Mouse (Mus musculus) heart, adult 2 months (tissue): ENCODE data around the gene Ttll7. TPM values are rescaled to one million over a fixed set of nuclear protein-coding genes. Genes with fewer than 3 reads are reported as not detected.

Experiments used
- DNase-seq, 2 experiments: peaks; one replicate each; pipeline ENCODE4 v3.0.0; 2021
- H3K27ac ChIP-seq: fragments of 200-600 bp; 2 replicates; pipeline ENCODE4 v1.8.1; 2022
- H3K27me3 ChIP-seq: fragments of 200-500 bp; 2 replicates; pipeline ENCODE4 v1.6.1; 2012; ENCODE audit warnings: mild to moderate bottlenecking, low read length, inconsistent platforms, mixed read lengths; ENCODE audit not compliant: control insufficient read depth, insufficient read depth
- H3K36me3 ChIP-seq: fragments of 200-500 bp; 2 replicates; pipeline ENCODE4 v1.6.1; 2012; ENCODE audit warnings: low read length, inconsistent platforms; ENCODE audit not compliant: control insufficient read depth, insufficient read depth
- H3K4me1 ChIP-seq: fragments of 200-500 bp; 2 replicates; pipeline ENCODE4 v1.6.1; 2011; ENCODE audit warnings: low read length; ENCODE audit not compliant: control insufficient read depth, insufficient read depth
- H3K4me3 ChIP-seq: fragments of 200-600 bp; 2 replicates; pipeline ENCODE4 v1.8.1; 2022
- H3K79me2 ChIP-seq: fragments of 200-500 bp; replicated peaks from 2 replicates; pipeline ENCODE4 v1.6.1; 2012; ENCODE audit warnings: mild to moderate bottlenecking, inconsistent platforms, low read length, moderate library complexity, mixed read lengths; ENCODE audit not compliant: control insufficient read depth, insufficient read depth
- H3K9ac ChIP-seq: fragments of 200-500 bp; 2 replicates; pipeline ENCODE4 v1.6.1; 2012; ENCODE audit warnings: low read depth, mild to moderate bottlenecking, control low read depth, inconsistent platforms, low read length, mixed read lengths
- CTCF ChIP-seq: fragments of 200-600 bp; IDR thresholded peaks from 2 replicates; pipeline ENCODE4 v1.8.1; 2022; ENCODE audit warnings: antibody characterized with exemption, mild to moderate bottlenecking, moderate library complexity
- EP300 ChIP-seq: fragments of 200-500 bp; IDR thresholded peaks from 2 replicates; pipeline ENCODE4 v1.6.1; 2011; ENCODE audit warnings: low read depth, low read length, control low read depth; ENCODE audit not compliant: insufficient read depth
- POLR2A ChIP-seq: fragments of 200-500 bp; IDR thresholded peaks from 2 replicates; pipeline ENCODE4 v1.6.1; 2011; ENCODE audit warnings: mild to moderate bottlenecking, low read depth, low read length, control low read depth; ENCODE audit not compliant: insufficient read depth
- WGBS: fragments of 180-500 bp; shearing (Covaris S2); methylation state at CpG from one replicate; pipeline ENCODE4 v1.1.7; 2018; 5-methylcytosine and 5-hydroxymethylcytosine counted together
- intact Hi-C: fragments of 180-260 bp; cut with DNase I; formaldehyde crosslinking; loops from one replicate; pipeline ENCODE4 v1.15.1; 2025
- polyA plus RNA-seq: library from polyadenylated mRNA; depleted of rRNA; stranded (reverse); fragments of >200 nt; gene quantifications from 2 replicates; pipeline ENCODE4 v1.2.3, GENCODE M21; 2012
- total RNA-seq, 2 experiments: library from RNA; stranded (reverse); gene quantifications; 2 replicates each; pipeline ENCODE4 v1.2.3; 2021

Gene Ttll7
- total and polyA plus RNA-seq, 3 experiments, result 1.6 to 6.1 (median 4.3) TPM

- TF ChIP-seq POLR2A, result no peak
- no peak for TF ChIP-seq EP300
- no peak for TF ChIP-seq CTCF
- DNase-seq, result peak in 1 of 2 experiments; percentile 8
- peak overlapping the region; percentile 38 for H3K27ac ChIP-seq
- intact Hi-C loops, result no loop called here
- H3K79me2 ChIP-seq, result no peaks in the 10 kb centered on the region
- no peak overlapping the region for H3K4me3 ChIP-seq
- H3K27me3 ChIP-seq, result no peaks in the 10 kb centered on the region
- H3K4me1 ChIP-seq, result peaks cover 4% of the 10 kb centered on the region
- H3K9ac ChIP-seq, result no peak overlapping the region
- 35% methylated on average over 3 of the region's 3 CpGs for WGBS
- H3K36me3 ChIP-seq, result peaks cover 4% of the 10 kb centered on the region
These were observed 9.4 kb upstream of the Ttll7 start for GRCm38 (mm10) chr3:146842766-146843165.

- 74% methylated on average over 6 of the region's 6 CpGs for WGBS
- Histone ChIP-seq H3K9ac (no peak overlapping the region), H3K27ac (no peak overlapping the region), H3K27me3 (no peaks in the 10 kb centered on the region), H3K4me1 (peaks cover 4% of the 10 kb centered on the region), H3K79me2 (no peaks in the 10 kb centered on the region), H3K4me3 (no peak overlapping the region), H3K36me3 (peaks cover 4% of the 10 kb centered on the region)
- intact Hi-C loops, result no loop called here
- TF ChIP-seq EP300, result no peak
- no peak for TF ChIP-seq POLR2A
- no peak for TF ChIP-seq CTCF
- no peak for DNase-seq
These were observed 8.7 kb upstream of the Ttll7 start for GRCm38 (mm10) chr3:146843470-146843869.

- peak overlapping the region; percentile 74 for H3K27ac ChIP-seq
- 47% methylated on average over 5 of the region's 5 CpGs for WGBS
These were observed 5.9 kb upstream of the Ttll7 start for GRCm38 (mm10) chr3:146846237-146846636.

DNA sequence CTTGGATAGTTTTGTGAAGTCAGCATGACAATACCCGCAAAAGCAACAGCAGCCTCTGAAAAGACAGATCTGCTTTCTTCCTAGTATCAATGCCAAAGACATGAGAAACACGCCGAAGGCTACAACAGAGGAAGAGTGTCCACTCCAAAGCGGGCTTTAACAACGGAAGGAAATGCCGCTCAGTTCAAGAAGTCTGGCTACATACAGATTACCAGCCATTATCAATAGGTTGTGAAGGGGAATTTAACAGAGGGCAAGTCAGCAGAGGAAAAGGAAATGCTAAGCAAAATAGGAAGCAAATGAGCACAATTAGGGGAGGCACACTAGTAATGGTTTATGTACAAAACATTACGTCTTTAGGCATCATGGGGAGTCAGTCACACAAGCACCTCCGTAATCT, 4.1 kb upstream of the Ttll7 start:
- Histone ChIP-seq H3K4me1 (peaks cover 4% of the 10 kb centered on the region; the same call in 1 of the 2 replicates), H3K79me2 (no peaks in the 10 kb centered on the region), H3K27me3 (no peaks in the 10 kb centered on the region), H3K36me3 (peaks cover 2% of the 10 kb centered on the region), H3K27ac (peak overlapping the region; percentile 28; the same call in 1 of the 2 replicates), H3K9ac (no peak overlapping the region), H3K4me3 (no peak overlapping the region)
- no peak for DNase-seq
- TF ChIP-seq CTCF (no peak), POLR2A (no peak), EP300 (no peak)
- intact Hi-C loops, result no loop called here
- 47% methylated on average over 8 of the region's 8 CpGs for WGBS

More at GRCm38 (mm10) chr3:146846237-146846636, 5.9 kb upstream of the Ttll7 start:
- intact Hi-C loops, result no loop called here
- TF ChIP-seq CTCF, result no peak
- TF ChIP-seq POLR2A, result peak; percentile 40; the same call in 1 of the 2 replicates
- peak; percentile 92 for TF ChIP-seq EP300
- no peaks in the 10 kb centered on the region for H3K79me2 ChIP-seq
- H3K4me3 ChIP-seq, result no peak overlapping the region
- H3K36me3 ChIP-seq, result peaks cover 4% of the 10 kb centered on the region
- no peaks in the 10 kb centered on the region for H3K27me3 ChIP-seq
- peaks cover 4% of the 10 kb centered on the region for H3K4me1 ChIP-seq
- DNase-seq, result peak; percentile 34 to 47
- no peak overlapping the region for H3K9ac ChIP-seq

DNA sequence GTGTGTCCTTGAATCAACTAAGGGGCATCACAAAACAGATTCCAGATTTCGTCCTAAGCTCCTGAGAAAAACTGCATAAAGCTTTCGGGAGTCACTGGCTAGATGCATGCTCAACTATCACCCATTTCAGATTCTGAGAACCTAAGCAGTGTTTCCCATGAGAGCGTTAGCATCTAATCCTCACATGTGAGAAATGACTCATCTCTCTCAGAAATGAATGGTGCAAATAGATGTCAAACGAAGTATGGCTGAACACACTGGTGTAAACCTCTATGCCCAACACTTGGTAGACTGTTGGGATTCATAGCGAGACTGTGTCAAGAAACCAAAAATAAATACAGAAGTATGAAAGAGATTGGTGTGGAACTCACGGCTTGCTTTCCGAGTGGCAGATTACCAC, 2.8 kb upstream of the Ttll7 start:
- Histone ChIP-seq H3K36me3 (peaks cover 2% of the 10 kb centered on the region), H3K79me2 (no peaks in the 10 kb centered on the region), H3K9ac (no peak overlapping the region), H3K4me3 (no peak overlapping the region), H3K27ac (no peak overlapping the region), H3K4me1 (peaks cover 3% of the 10 kb centered on the region; the same call in 1 of the 2 replicates), H3K27me3 (no peaks in the 10 kb centered on the region)
- DNase-seq, result no peak
- WGBS, result 90% methylated on average over 7 of the region's 7 CpGs
- no peak for TF ChIP-seq CTCF
- no peak for TF ChIP-seq POLR2A
- no peak for TF ChIP-seq EP300
- intact Hi-C loops, result no loop called here

DNA sequence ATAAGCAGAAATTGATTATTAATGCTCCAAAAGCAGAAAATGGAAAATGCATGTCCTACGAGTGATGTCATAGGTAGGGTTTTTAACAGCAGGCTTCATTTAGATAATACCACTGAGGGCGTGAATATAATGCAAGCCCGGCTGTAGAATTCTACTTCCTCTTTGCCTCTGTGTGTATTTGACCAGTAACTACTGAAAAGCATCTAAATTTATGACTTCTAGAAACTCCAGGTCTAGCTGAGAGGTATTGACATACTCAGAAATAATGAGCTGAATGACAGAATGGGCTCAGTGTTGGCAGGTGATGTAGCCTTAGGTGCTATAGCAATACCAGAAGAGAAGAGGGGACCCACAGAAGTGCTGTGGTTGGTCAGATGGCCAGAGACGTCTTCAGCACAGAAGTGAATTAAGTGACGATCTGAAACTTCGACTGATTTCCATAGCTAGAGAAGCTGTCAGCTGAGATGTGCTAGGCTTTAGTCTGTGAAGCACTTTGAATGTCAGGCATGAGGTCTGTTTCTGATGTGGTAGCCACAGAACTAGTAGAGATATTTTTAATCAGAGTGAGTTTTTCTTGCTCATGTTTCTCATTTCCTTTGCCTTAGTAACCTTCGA, 2.4 kb downstream of the Ttll7 start:
- intact Hi-C loops, result no loop called here
- H3K36me3 ChIP-seq, result no peaks in the 10 kb centered on the region
- WGBS, result 71% methylated on average over 7 of the region's 7 CpGs
- no peaks in the 10 kb centered on the region for H3K27me3 ChIP-seq
- H3K9ac ChIP-seq, result no peak overlapping the region
- H3K4me3 ChIP-seq, result no peak overlapping the region
- no peak overlapping the region for H3K27ac ChIP-seq
- no peak for TF ChIP-seq CTCF
- DNase-seq, result no peak
- no peaks in the 10 kb centered on the region for H3K79me2 ChIP-seq
- H3K4me1 ChIP-seq, result peaks cover 1% of the 10 kb centered on the region; the same call in 1 of the 2 replicates
